Mouse (Mus musculus) CD4-positive, CD25-positive, alpha-beta regulatory T cell, adult 4 months (primary cell): ENCODE data around the gene Unc45b. TPM values are rescaled to one million over a fixed set of nuclear protein-coding genes. Genes with fewer than 3 reads are reported as not detected.
A peak's percentile ranks its signal among the peaks of the same experiment; 100 is the strongest.
"Not testable (repeated sequence)": the region's sequence is repeated elsewhere in the genome, so short reads cannot be mapped to it uniquely, and the experiment has no call there.

ENCODE experiments used
- ATAC-seq: one replicate; pipeline ENCODE4 v1.8.0; 2017
- polyA plus RNA-seq, 2 experiments: library from polyadenylated mRNA; unstranded; fragments of 100-300 nt; shearing (Covaris generic); gene quantifications; one replicate each; pipeline ENCODE4 v1.2.1; 2017

The Unc45b gene
- polyA plus RNA-seq, 2 experiments from 2014 or later, result 0.12 TPM; not detected in 1

DNA sequence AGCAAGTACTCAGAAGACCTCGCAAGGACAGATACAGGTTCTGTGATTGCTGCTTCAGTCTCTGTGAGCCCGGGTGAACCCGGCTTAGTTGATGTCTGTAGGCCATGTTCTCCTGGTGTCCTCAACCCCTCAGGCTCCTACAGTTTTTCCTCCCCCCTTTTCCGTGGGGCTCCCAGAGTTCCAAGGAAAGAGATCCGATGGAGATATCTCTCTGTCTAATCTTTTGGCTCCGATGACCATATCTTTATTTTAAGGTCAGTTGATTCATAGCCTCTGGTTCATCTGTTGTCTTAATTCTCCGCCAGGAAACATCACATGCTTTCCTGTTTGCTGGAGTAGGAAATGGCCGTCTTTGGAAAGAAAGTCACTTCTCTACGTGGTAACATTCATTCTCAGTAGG is 38.7 kb downstream of the Unc45b start:
- ATAC-seq, result no peak

- ATAC-seq, result no peak
Observed at GRCm38 (mm10) chr11:82950736-82951481, 40.6 kb downstream of the Unc45b start, which contains the start of gene Slfn5. Gene Slfn5 (plus strand): TSS chr11:82951349.

DNA sequence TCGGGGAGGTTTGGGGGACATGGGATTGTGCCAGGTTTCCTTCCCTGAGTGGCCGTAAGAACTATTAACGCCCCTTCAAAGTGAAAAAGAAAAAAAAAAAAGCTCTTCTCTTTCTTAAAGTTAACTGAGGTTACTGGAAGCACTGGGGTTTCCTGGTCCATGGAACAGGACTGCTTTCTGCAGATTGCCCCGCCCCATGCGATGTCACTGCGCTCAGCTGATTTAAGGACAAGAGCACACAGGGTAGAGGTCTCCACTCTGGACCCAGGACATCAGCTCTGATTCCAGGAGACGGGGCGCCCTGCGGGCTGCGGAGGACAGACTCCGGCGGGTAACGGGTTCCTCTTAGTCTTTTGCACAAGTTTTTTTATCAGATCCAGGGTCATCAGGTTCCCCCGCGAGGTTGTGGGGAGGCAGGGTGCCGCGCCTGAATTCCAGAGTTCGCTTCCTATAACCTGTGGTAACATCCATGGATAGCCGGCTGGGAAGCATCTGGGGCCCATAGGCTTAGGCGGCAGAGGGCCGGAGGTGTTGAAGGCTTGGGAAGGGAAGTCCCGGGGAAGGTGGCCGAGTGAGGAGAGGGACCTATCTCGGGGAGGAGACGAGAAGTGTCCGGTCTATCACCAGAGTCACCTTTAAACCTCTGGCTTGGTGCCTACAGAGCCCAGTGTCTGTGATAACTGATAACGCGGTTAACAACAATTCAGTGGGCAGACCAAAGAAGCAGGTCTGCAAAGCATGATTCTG is 41.7 kb downstream of the Unc45b start:
- peak; percentile 16 for ATAC-seq

DNA sequence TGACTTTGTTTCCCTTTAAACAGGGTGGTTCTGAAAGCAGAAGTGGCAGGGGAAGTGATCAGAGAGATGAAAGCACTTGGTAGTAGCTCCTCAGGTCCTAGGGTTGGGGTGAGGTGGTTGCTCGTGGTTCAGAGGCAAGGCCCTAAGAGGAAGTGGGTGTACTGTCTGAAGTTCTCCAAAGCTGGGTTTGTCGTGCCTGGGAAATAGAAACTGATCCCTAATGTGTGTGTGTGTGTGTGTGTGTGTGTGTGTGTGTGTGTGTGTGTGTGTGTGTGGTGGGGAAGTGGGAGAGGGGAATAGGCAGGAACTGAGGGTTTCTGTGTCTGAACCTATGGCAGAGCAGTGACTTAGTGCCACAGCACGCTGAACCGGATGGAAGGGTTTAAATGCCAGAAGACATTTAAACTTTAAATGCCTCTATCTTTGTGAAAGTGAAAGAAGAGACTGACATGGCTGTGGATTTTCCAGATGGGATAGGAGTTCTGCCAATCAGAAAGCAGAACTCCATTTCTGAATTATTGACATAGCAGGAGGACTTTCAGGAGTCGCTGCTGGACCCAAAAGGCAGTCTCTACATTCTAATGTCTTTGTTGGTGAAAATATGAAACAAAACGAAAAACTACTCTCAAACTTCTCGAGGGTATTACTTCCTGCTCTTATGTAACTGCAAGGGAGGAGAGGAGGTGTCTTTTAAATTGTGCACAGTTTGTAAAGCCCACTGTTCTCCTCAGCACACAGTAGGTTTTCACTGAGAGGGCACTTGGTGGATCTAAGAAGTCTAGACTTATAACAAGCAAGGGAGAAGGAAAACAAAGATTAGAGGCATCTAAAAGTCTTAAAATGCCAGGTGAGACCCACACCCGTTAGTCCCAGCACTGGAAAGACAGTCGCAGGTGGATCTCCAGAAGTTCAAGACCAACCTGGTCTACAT is 42.5 kb downstream of the Unc45b start:
- peak; percentile 81 for ATAC-seq

- ATAC-seq, result peak; percentile 38
Observed at GRCm38 (mm10) chr11:82954631-82955030, 44.3 kb downstream of the Unc45b start.

DNA sequence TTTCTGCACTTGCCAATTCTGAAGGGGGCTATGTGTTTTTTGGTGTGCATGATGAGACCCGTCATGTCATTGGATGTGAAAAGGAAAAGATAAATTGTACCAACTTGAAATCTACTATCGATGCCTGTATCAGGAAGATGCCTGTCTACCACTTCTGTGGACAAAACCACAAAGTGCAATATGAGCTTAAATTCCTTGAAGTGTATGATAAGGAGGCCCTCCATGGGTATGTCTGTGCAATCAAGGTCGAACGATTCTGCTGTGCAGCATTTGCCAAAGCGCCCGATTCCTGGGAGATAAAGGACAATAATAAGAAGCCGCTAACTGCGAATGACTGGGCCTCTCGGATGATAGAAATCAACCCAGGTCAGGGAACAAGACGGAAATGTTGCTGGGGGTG is 46.6 kb downstream of the Unc45b start:
- ATAC-seq, result no peak

DNA sequence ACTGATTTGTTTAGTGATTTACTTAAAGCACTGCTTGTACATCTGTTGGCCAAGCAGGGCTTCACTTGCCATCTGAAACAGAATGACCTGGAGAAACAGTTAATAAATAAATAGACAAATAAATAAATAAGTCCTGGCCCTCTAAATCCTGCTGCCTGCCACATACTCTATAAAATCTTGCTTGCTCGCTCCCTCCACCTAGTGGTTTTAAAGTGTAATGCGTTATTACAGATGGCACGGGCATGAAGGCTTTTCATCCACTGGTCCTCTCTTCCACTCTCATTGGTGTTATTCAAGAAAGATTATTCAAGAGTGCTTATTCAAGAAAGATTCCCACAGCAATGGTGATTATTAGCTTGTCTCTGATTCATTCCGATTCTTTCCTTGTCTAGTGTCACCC is 49.3 kb downstream of the Unc45b start:
- peak; percentile 62 for ATAC-seq

GRCm38 (mm10) chr11:82961743-82962142 is 51.4 kb downstream of the Unc45b start:
- ATAC-seq, result peak; percentile 69

GRCm38 (mm10) chr11:82962215-82962614 is 51.9 kb downstream of the Unc45b start:
- ATAC-seq, result peak; percentile 44

DNA sequence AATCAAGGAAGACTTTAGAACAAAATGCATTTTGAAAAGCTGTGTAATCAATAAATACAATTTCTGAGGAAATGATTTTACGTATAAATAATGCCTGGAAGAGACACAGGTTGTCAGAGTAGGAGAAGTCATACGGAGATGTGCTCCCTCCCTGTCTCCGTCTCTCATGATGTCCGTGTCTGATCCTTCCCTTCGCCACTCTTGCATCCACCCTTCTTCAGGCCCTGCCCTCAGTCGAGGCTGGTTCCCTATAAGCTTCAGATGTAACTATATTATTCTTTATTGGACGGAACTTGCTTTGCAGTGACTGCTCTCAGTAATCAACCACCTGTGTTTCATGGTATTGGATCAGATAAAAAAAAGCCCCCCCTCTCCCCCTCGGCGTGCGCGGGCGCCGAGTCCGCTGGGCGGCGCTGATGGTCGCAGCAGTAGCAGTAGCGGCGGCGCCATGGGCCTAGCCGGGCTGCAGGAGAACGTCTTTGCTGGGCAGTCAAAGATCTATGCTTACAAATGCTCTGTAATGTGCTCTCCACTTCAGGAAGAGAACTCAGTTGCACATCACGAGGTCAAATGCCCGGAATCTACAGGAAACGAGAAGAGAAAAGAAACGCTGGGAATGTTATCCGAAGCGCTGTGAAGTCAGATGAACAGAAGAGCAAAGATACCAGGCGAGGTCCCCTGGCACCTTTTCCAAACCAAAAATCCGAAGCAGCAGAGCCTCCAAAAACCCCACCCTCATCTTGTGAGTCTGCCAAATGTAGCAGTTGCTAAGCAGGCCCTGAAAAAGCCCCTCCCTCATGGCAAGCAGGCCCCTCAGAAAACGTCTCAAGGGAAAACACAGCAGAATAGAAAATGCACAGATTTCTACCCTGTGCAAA is 60.6 kb downstream of the Unc45b start:
- ATAC-seq, result peak; percentile 51

DNA sequence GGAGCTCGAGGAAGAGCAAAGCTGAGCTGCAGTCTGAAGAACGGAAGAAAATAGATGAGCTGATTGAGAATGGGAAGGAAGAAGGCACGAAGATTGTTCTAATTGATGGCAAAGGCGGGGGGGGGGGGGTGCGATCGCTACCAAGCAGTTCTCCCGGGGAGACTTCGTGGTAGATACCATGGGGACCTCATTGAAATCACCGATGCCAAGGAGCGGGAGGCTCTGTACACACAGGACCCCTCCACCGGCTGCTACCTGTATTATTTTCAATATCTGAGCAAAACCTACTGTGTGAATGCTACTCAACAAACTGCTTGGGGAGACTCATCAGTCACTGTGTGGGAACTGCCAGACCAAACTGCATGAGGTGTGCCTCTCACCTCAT is 61.2 kb downstream of the Unc45b start:
- no peak for ATAC-seq

GRCm38 (mm10) chr11:82973916-82974315 is 63.6 kb downstream of the Unc45b start:
- ATAC-seq, result no peak

- not testable (repeated sequence) for ATAC-seq
Observed at GRCm38 (mm10) chr11:82982409-82982808, 72.1 kb downstream of the Unc45b start.

GRCm38 (mm10) chr11:82983193-82983592 is 72.8 kb downstream of the Unc45b start:
- ATAC-seq, result no peak

DNA sequence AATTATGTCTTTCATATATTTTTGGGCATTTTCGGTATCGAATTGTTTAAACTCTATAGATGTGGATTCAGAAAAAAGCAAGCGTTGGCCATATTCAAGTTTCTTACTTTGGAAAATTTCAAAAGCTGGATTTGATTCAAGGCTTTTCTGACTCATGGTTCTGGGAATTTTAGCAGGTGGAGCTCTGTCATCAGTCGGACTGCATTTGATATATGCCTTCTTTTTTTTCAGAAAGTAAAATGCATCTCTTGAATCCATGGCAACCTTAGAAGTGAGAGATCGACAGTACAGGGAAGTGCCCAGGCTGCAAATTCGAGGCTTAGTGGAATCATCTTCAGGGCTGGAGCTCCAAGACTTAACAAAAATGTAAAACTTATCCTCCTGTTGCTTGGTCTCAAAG is 77.3 kb downstream of the Unc45b start:
- ATAC-seq, result no peak

DNA sequence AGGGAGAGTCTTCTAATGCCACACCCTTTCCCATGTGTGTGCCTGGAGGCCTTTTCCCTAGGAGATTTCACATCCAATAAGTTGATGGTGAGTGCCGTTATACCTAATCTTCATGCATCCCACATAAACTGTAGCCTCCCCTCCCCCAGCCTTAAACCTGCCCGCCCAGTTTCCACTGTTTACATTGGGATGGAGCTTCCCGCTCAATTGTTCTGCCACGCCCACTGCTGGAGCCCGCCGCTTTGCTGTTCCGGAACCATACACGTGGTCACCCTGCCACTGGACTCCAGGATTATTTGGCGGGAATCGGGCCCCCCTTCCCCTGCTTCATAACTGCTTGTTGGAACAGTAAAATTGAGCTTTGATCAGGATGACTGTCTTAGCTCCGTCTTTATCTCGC is 79.0 kb downstream of the Unc45b start:
- no peak for ATAC-seq

GRCm38 (mm10) chr11:82990612-82991385 is 80.4 kb downstream of the Unc45b start:
- ATAC-seq, result peak; percentile 89

- peak; percentile 39 for ATAC-seq
Observed at GRCm38 (mm10) chr11:82991469-82992166, 81.3 kb downstream of the Unc45b start, which contains the start of gene Slfn9. Gene Slfn9 (minus strand): TSS chr11:82991830.
